Mouse (Mus musculus): ENCODE measurements at regions not wholly inside any gene's neighbourhood (a gene's known extent, or its start where the extent isn't known, plus 50 kb on each side); places are given as distances from the start of the nearest gene placed in this dataset.

GRCm38 (mm10) chr4:93494319-93494718 is 159.0 kb upstream of the Tusc1 start:
- 90% methylated on average over 4 of the region's 4 CpGs for WGBS
- Histone ChIP-seq H3K4me1 (ENCODE audit: control insufficient read depth, insufficient read depth, insufficient read length, low read length) (no peaks in the 10 kb centered on the region), H3K36me3 (ENCODE audit: control insufficient read depth, insufficient read depth, low read length) (no peaks in the 10 kb centered on the region), H3K27ac (ENCODE audit: insufficient read depth, low read depth, low read length) (no peak overlapping the region), H3K4me3 (ENCODE audit: low read depth, low read length) (no peak overlapping the region), H3K27me3 (ENCODE audit: control insufficient read depth, insufficient read depth, low read length) (no peaks in the 10 kb centered on the region)
- no peak for TF ChIP-seq CTCF (IDR thresholded peaks at IDR 0.05; ENCODE audit: extremely low read depth, insufficient read length, insufficient replicate concordance, low read depth, low read length)

GRCm38 (mm10) chr4:93493905-93494304 is 158.6 kb upstream of the Tusc1 start:
- no peaks in the 10 kb centered on the region for H3K36me3 ChIP-seq (ENCODE audit: control insufficient read depth, insufficient read depth, low read length)

GRCm38 (mm10) chr4:93493326-93493725 is 158.0 kb upstream of the Tusc1 start:
- Histone ChIP-seq H3K4me1 (ENCODE audit: control insufficient read depth, insufficient read depth, insufficient read length, low read length) (no peaks in the 10 kb centered on the region), H3K27ac (ENCODE audit: insufficient read depth, low read depth, low read length) (no peak overlapping the region), H3K4me3 (ENCODE audit: low read depth, low read length) (no peak overlapping the region), H3K27me3 (ENCODE audit: control insufficient read depth, insufficient read depth, low read length) (no peaks in the 10 kb centered on the region), H3K36me3 (ENCODE audit: control insufficient read depth, insufficient read depth, low read length) (no peaks in the 10 kb centered on the region)
- no peak for TF ChIP-seq POLR2A (IDR thresholded peaks at IDR 0.05; ENCODE audit: low read depth, low read length)

More at GRCm38 (mm10) chr4:93493905-93494304, 158.6 kb upstream of the Tusc1 start:
- TF ChIP-seq CTCF (IDR thresholded peaks at IDR 0.05; ENCODE audit: extremely low read depth, insufficient read length, insufficient replicate concordance, low read depth, low read length), result no peak
- no peak for TF ChIP-seq POLR2A (IDR thresholded peaks at IDR 0.05; ENCODE audit: low read depth, low read length)
- Histone ChIP-seq H3K27ac (ENCODE audit: insufficient read depth, low read depth, low read length) (no peak overlapping the region), H3K4me1 (ENCODE audit: control insufficient read depth, insufficient read depth, insufficient read length, low read length) (no peaks in the 10 kb centered on the region), H3K4me3 (ENCODE audit: low read depth, low read length) (no peak overlapping the region), H3K27me3 (ENCODE audit: control insufficient read depth, insufficient read depth, low read length) (no peaks in the 10 kb centered on the region)
- 59% methylated on average over 2 of the region's 2 CpGs for WGBS

GRCm38 (mm10) chr4:93488570-93488969 is 153.3 kb upstream of the Tusc1 start:
- WGBS, result 71% methylated on average over 1 of the region's 1 CpGs
- TF ChIP-seq POLR2A (IDR thresholded peaks at IDR 0.05; ENCODE audit: low read depth, low read length) (no peak), CTCF (IDR thresholded peaks at IDR 0.05; ENCODE audit: extremely low read depth, insufficient read length, insufficient replicate concordance, low read depth, low read length) (no peak)
- Histone ChIP-seq H3K4me1 (ENCODE audit: control insufficient read depth, insufficient read depth, insufficient read length, low read length) (no peaks in the 10 kb centered on the region), H3K36me3 (ENCODE audit: control insufficient read depth, insufficient read depth, low read length) (no peaks in the 10 kb centered on the region), H3K4me3 (ENCODE audit: low read depth, low read length) (no peak overlapping the region), H3K27ac (ENCODE audit: insufficient read depth, low read depth, low read length) (no peak overlapping the region), H3K27me3 (ENCODE audit: control insufficient read depth, insufficient read depth, low read length) (no peaks in the 10 kb centered on the region)

GRCm38 (mm10) chr4:93486455-93486854 is 151.1 kb upstream of the Tusc1 start:
- TF ChIP-seq CTCF (IDR thresholded peaks at IDR 0.05; ENCODE audit: extremely low read depth, insufficient read length, insufficient replicate concordance, low read depth, low read length) (no peak), POLR2A (IDR thresholded peaks at IDR 0.05; ENCODE audit: low read depth, low read length) (no peak)
- Histone ChIP-seq H3K27me3 (ENCODE audit: control insufficient read depth, insufficient read depth, low read length) (no peaks in the 10 kb centered on the region), H3K36me3 (ENCODE audit: control insufficient read depth, insufficient read depth, low read length) (no peaks in the 10 kb centered on the region), H3K4me1 (ENCODE audit: control insufficient read depth, insufficient read depth, insufficient read length, low read length) (no peaks in the 10 kb centered on the region), H3K27ac (ENCODE audit: insufficient read depth, low read depth, low read length) (no peak overlapping the region), H3K4me3 (ENCODE audit: low read depth, low read length) (no peak overlapping the region)
- whole genome bisulfite sequencing, result 68% methylated on average over 1 of the region's 1 CpGs

GRCm38 (mm10) chr4:93481247-93481646 is 145.9 kb upstream of the Tusc1 start:
- Histone ChIP-seq H3K4me3 (ENCODE audit: low read depth, low read length) (no peak overlapping the region), H3K36me3 (ENCODE audit: control insufficient read depth, insufficient read depth, low read length) (no peaks in the 10 kb centered on the region), H3K27me3 (ENCODE audit: control insufficient read depth, insufficient read depth, low read length) (no peaks in the 10 kb centered on the region), H3K27ac (ENCODE audit: insufficient read depth, low read depth, low read length) (no peak overlapping the region), H3K4me1 (ENCODE audit: control insufficient read depth, insufficient read depth, insufficient read length, low read length) (no peaks in the 10 kb centered on the region)
- no peak for TF ChIP-seq POLR2A (IDR thresholded peaks at IDR 0.05; ENCODE audit: low read depth, low read length)
- TF ChIP-seq CTCF (IDR thresholded peaks at IDR 0.05; ENCODE audit: extremely low read depth, insufficient read length, insufficient replicate concordance, low read depth, low read length), result no peak
- WGBS, result 57% methylated on average over 1 of the region's 1 CpGs

- Histone ChIP-seq H3K4me3 (ENCODE audit: low read depth, low read length) (no peak overlapping the region), H3K27ac (ENCODE audit: insufficient read depth, low read depth, low read length) (no peak overlapping the region), H3K27me3 (ENCODE audit: control insufficient read depth, insufficient read depth, low read length) (no peaks in the 10 kb centered on the region), H3K4me1 (ENCODE audit: control insufficient read depth, insufficient read depth, insufficient read length, low read length) (no peaks in the 10 kb centered on the region), H3K36me3 (ENCODE audit: control insufficient read depth, insufficient read depth, low read length) (no peaks in the 10 kb centered on the region)
- TF ChIP-seq POLR2A (IDR thresholded peaks at IDR 0.05; ENCODE audit: low read depth, low read length), result no peak
- no peak for TF ChIP-seq CTCF (IDR thresholded peaks at IDR 0.05; ENCODE audit: extremely low read depth, insufficient read length, insufficient replicate concordance, low read depth, low read length)
These were observed 142.0 kb upstream of the Tusc1 start for GRCm38 (mm10) chr4:93477189-93477767.

- TF ChIP-seq POLR2A (IDR thresholded peaks at IDR 0.05; ENCODE audit: low read depth, low read length), result no peak
- no peak for TF ChIP-seq CTCF (IDR thresholded peaks at IDR 0.05; ENCODE audit: extremely low read depth, insufficient read length, insufficient replicate concordance, low read depth, low read length)
- H3K36me3 ChIP-seq (ENCODE audit: control insufficient read depth, insufficient read depth, low read length), result no peaks in the 10 kb centered on the region
- 95% methylated on average over 1 of the region's 1 CpGs for WGBS
- no peak overlapping the region for H3K4me3 ChIP-seq (ENCODE audit: low read depth, low read length)
- H3K4me1 ChIP-seq (ENCODE audit: control insufficient read depth, insufficient read depth, insufficient read length, low read length), result no peaks in the 10 kb centered on the region
- H3K27me3 ChIP-seq (ENCODE audit: control insufficient read depth, insufficient read depth, low read length), result no peaks in the 10 kb centered on the region
- no peak overlapping the region for H3K27ac ChIP-seq (ENCODE audit: insufficient read depth, low read depth, low read length)
These were observed 132.7 kb upstream of the Tusc1 start for GRCm38 (mm10) chr4:93467998-93468397.
